Mouse (Mus musculus): ENCODE measurements around the gene L3mbtl3. TPM values are rescaled to one million over a fixed set of nuclear protein-coding genes. Genes with fewer than 3 reads are reported as not detected.

L3mbtl3 gene
- total RNA-seq, 2 experiments from 2014 or later, result 6.7 to 8.2 TPM

GRCm38 (mm10) chr10:26259908-26260307 is 115.9 kb downstream of the L3mbtl3 start:
- intact Hi-C loops (cut with DNase I), result no loop called here
- DNase-seq (ENCODE audit: low spot score), result no peak

- no peak for DNase-seq (ENCODE audit: low spot score)
- intact Hi-C loops (cut with DNase I), result no loop called here
These were observed 126.2 kb downstream of the L3mbtl3 start for GRCm38 (mm10) chr10:26249426-26250165.

- DNase-seq (ENCODE audit: low spot score), result no peak
- intact Hi-C loops (cut with DNase I), result no loop called here
These were observed 131.3 kb downstream of the L3mbtl3 start for GRCm38 (mm10) chr10:26244466-26244865.

GRCm38 (mm10) chr10:26243203-26243602 is 132.6 kb downstream of the L3mbtl3 start:
- intact Hi-C loops (cut with DNase I), result no loop called here
- DNase-seq (ENCODE audit: low spot score), result no peak

- intact Hi-C loops (cut with DNase I), result no loop called here
- no peak for DNase-seq (ENCODE audit: low spot score)
These were observed 136.7 kb downstream of the L3mbtl3 start for GRCm38 (mm10) chr10:26239090-26239489.

GRCm38 (mm10) chr10:26238559-26238958 is 137.2 kb downstream of the L3mbtl3 start:
- intact Hi-C loops (cut with DNase I), result no loop called here

GRCm38 (mm10) chr10:26232071-26232653 is 143.6 kb downstream of the L3mbtl3 start:
- intact Hi-C loops (cut with DNase I), result no loop called here
- DNase-seq (ENCODE audit: low spot score), result no peak

More at GRCm38 (mm10) chr10:26238559-26238958, 137.2 kb downstream of the L3mbtl3 start:
- no peak for DNase-seq (ENCODE audit: low spot score)

GRCm38 (mm10) chr10:26229488-26229887 is 146.3 kb downstream of the L3mbtl3 start, which contains the start of gene Samd3:
TSS of gene Samd3 (plus strand) at chr10:26229707.
- DNase-seq (ENCODE audit: low spot score), result no peak
- intact Hi-C loops (cut with DNase I), result no loop called here

- intact Hi-C loops (cut with DNase I), result no loop called here
These were observed 147.6 kb downstream of the L3mbtl3 start for GRCm38 (mm10) chr10:26228187-26228586.

GRCm38 (mm10) chr10:26226734-26227133 is 149.0 kb downstream of the L3mbtl3 start:
- no peak for DNase-seq (ENCODE audit: low spot score)
- intact Hi-C loops (cut with DNase I), result no loop called here

More at GRCm38 (mm10) chr10:26228187-26228586, 147.6 kb downstream of the L3mbtl3 start:
- DNase-seq (ENCODE audit: low spot score), result no peak

- intact Hi-C loops (cut with DNase I), result no loop called here
- no peak for DNase-seq (ENCODE audit: low spot score)
These were observed 149.5 kb downstream of the L3mbtl3 start for GRCm38 (mm10) chr10:26226241-26226640.

Small RNA genes within 50 kb of the gene (microRNA-seq; reads per million reads assigned to microRNA genes)
- not detected for gene Gm27754

Other genes with a start within 250 kb of the L3mbtl3 start
- gene Samd3, start 146.3 kb downstream of the L3mbtl3 start, total RNA-seq (2021), result not detected